Mouse (Mus musculus) kidney, adult 11 months (tissue): ENCODE measurements around the gene Shld1.
A peak's percentile ranks its signal among the peaks of the same experiment; 100 is the strongest.

ENCODE experiments used
- DNase-seq: peaks from one replicate; pipeline ENCODE4 v3.0.0; 2022

The Shld1 gene

GRCm38 (mm10) chr2:132686756-132687737, at the start of gene Shld1:
Shld1 (plus strand) TSS chr2:132686931.
- peak; percentile 96 for DNase-seq

- DNase-seq = no peak
These were observed 48.4 kb upstream of the Shld1 start for GRCm38 (mm10) chr2:132638306-132638705.

- DNase-seq = no peak
These were observed 47.4 kb upstream of the Shld1 start for GRCm38 (mm10) chr2:132639337-132639736.

- no peak for DNase-seq
These were observed 45.5 kb upstream of the Shld1 start for GRCm38 (mm10) chr2:132641196-132641595.

- no peak for DNase-seq
These were observed 43.6 kb upstream of the Shld1 start for GRCm38 (mm10) chr2:132643161-132643560.

GRCm38 (mm10) chr2:132646856-132647745, 39.6 kb upstream of the Shld1 start:
- DNase-seq = no peak

- DNase-seq = no peak
These were observed 37.3 kb upstream of the Shld1 start for GRCm38 (mm10) chr2:132649352-132649870.

- DNase-seq = no peak
These were observed 36.2 kb upstream of the Shld1 start for GRCm38 (mm10) chr2:132650546-132650945.

GRCm38 (mm10) chr2:132652476-132652875, 34.3 kb upstream of the Shld1 start:
- peak; percentile 42 for DNase-seq

- DNase-seq = no peak
These were observed 31.8 kb upstream of the Shld1 start for GRCm38 (mm10) chr2:132654834-132655495.

GRCm38 (mm10) chr2:132657186-132657585, 29.5 kb upstream of the Shld1 start:
- DNase-seq = no peak

- no peak for DNase-seq
These were observed 28.2 kb upstream of the Shld1 start for GRCm38 (mm10) chr2:132658412-132659120.

GRCm38 (mm10) chr2:132669091-132669490, 17.6 kb upstream of the Shld1 start:
- no peak for DNase-seq

- DNase-seq = no peak
These were observed 16.4 kb upstream of the Shld1 start for GRCm38 (mm10) chr2:132670290-132670689.

- no peak for DNase-seq
These were observed 14.6 kb upstream of the Shld1 start for GRCm38 (mm10) chr2:132672121-132672520.

- no peak for DNase-seq
These were observed 10.6 kb upstream of the Shld1 start for GRCm38 (mm10) chr2:132676111-132676510.

GRCm38 (mm10) chr2:132685001-132685400, 1.7 kb upstream of the Shld1 start:
- no peak for DNase-seq

GRCm38 (mm10) chr2:132688611-132689021, 1.9 kb downstream of the Shld1 start:
- DNase-seq = no peak

GRCm38 (mm10) chr2:132689188-132689568, 2.4 kb downstream of the Shld1 start:
- no peak for DNase-seq

- DNase-seq = peak; percentile 45
These were observed 3.0 kb downstream of the Shld1 start for GRCm38 (mm10) chr2:132689569-132690231.

GRCm38 (mm10) chr2:132691731-132692130, 5.0 kb downstream of the Shld1 start:
- no peak for DNase-seq
